Mouse (Mus musculus): Measurements from ENCODE around the gene Fam189a1. TPM values are rescaled to one million over a fixed set of nuclear protein-coding genes. Genes with fewer than 3 reads are reported as not detected.

Gene Fam189a1
- polyA plus RNA-seq, 2 experiments = 0.02 TPM; not detected in 1

DNA sequence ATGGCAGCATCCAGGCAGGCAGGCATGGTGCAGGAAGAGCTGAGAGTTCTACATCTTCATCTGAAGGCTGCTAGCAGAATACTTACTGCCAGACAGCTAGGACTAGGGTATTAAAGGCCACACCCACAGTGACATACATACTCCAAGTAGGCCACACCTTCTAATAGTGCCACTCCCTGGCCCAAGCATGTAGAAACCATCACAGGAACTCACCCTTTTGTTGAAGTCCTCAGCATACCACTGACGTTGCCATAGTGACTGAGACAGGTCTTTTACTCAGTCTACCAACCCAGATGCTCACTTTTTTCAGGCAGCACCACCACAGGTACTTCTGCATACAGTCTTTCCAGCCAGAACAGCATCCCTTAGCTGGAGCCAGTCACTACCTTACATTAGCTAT lies 104.4 kb downstream of the Fam189a1 start:
- no peak overlapping the region for H3K27ac ChIP-seq
- no peaks in the 10 kb centered on the region for H3K4me1 ChIP-seq (replicated peaks; ENCODE audit: control insufficient read depth in 2 of 2, insufficient read depth in 2 of 2, low read length in 1 of 2)
- H3K27me3 ChIP-seq (ENCODE audit: control insufficient read depth, insufficient read depth, low read length) = no peaks in the 10 kb centered on the region
- H3K9ac ChIP-seq (replicated peaks) = no peak overlapping the region
- no peak overlapping the region for H3K4me2 ChIP-seq (ENCODE audit: low read depth)
- TF ChIP-seq CTCF (IDR thresholded peaks at IDR 0.05; ENCODE audit: low read depth) = no peak
- TF ChIP-seq EP300 (IDR thresholded peaks at IDR 0.05; ENCODE audit: low read depth) = no peak
- H3K36me3 ChIP-seq (replicated peaks; ENCODE audit: control insufficient read depth, insufficient read depth, low read depth) = no peaks in the 10 kb centered on the region
- no peak overlapping the region for H3K4me3 ChIP-seq (ENCODE audit: insufficient read depth in 1 of 2, low read depth in 2 of 2, low read length in 2 of 2)
- no peak for ATAC-seq (ENCODE audit: insufficient read depth)
- no peak for DNase-seq (ENCODE audit: low read depth in 3 of 3, low spot score in 3 of 3)
- H3K9me3 ChIP-seq (ENCODE audit: control insufficient read depth, low read length) = no peaks in the 10 kb centered on the region
- WGBS (ENCODE audit: insufficient replicate concordance) = 29% methylated on average over 1 of the region's 1 CpGs

DNA sequence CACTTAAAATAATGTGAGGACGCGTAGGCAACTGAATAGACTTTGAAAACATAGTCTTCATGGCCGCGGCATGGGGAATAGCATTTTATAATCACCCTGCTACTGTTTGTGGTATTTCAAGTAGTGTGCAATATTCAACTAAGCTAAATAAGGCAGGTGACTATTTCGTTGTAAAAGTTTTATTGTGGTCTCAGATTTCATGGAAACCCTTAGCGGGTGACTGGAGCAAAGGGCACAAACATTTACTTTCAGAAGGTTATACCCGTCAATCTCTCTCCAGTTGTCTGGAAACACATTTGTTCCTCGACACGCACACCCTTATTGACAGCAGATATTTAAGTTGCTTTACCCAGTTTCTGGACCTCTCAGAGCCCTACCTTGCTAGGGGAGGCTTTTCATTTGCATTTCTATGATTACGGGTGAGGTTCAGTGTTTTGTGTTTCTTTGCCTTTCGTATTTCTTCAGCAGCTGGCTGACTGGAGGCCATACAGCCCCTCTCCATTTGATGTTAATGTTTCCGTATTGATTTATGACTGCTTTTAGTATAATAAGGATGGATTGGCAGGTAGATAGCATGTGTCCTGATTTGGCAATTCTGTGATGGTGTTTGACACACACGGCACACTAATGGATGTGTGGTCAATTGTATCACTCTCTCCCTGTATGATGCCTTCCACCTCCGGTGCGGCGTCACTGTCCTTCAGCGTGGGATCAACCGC lies 107.0 kb downstream of the Fam189a1 start:
- Histone ChIP-seq H3K4me2 (ENCODE audit: low read depth) (no peak overlapping the region), H3K27me3 (ENCODE audit: control insufficient read depth, insufficient read depth, low read length) (no peaks in the 10 kb centered on the region), H3K9ac (replicated peaks) (no peak overlapping the region), H3K4me3 (ENCODE audit: insufficient read depth in 1 of 2, low read depth in 2 of 2, low read length in 2 of 2) (no peak overlapping the region), H3K36me3 (replicated peaks; ENCODE audit: control insufficient read depth, insufficient read depth, low read depth) (no peaks in the 10 kb centered on the region), H3K4me1 (replicated peaks; ENCODE audit: control insufficient read depth in 2 of 2, insufficient read depth in 2 of 2, low read length in 1 of 2) (no peaks in the 10 kb centered on the region), H3K27ac (no peak overlapping the region), H3K9me3 (ENCODE audit: control insufficient read depth, low read length) (no peaks in the 10 kb centered on the region)
- 66% methylated on average over 18 of the region's 18 CpGs for WGBS (ENCODE audit: insufficient replicate concordance)
- DNase-seq (ENCODE audit: low read depth in 3 of 3, low spot score in 3 of 3) (no peak), ATAC-seq (ENCODE audit: insufficient read depth) (no peak)
- TF ChIP-seq EP300 (IDR thresholded peaks at IDR 0.05; ENCODE audit: low read depth) (no peak), CTCF (IDR thresholded peaks at IDR 0.05; ENCODE audit: low read depth) (no peak)

DNA sequence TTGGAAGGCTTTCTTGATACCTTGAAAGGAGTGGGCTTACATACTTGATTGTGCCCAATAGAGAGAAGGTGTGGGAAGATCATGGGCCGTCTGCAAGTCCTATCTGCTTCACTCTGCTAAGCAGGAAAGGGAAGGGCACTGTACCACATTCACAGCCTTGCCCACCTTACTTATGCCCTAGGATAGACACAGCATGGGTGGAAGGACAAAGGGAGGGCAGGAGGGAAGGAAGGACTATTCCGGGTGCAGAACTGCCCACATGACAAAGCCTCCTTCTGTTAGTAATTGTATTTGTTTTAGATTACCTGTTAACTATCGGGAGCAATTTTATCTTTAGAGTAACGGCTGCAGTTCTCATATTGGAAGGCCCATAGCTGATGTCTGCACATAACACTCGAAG lies 108.7 kb downstream of the Fam189a1 start:
- H3K4me2 ChIP-seq (ENCODE audit: low read depth) = no peak overlapping the region
- 43% methylated on average over 5 of the region's 5 CpGs for WGBS (ENCODE audit: insufficient replicate concordance)

DNA sequence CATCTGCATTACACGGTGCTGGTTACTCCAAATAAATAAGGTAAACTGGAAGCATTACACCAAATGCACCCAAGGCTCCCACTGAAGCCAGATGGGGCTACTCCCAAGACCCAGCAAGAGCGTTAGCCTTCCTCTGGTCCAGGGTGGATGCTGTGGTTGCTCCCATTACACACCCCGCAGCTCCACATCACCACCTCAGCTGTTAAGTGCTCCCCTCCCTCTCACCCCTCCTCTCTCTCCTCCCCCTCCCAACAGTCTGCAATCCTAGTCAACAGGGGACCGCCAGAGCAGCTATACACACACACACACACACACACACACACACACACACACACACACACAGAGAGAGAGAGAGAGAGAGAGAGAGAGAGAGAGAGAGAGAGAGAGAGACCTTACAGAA lies 109.7 kb downstream of the Fam189a1 start:
- no peak overlapping the region for H3K27ac ChIP-seq
- no peaks in the 10 kb centered on the region for H3K27me3 ChIP-seq (ENCODE audit: control insufficient read depth, insufficient read depth, low read length)
- WGBS (ENCODE audit: insufficient replicate concordance) = 58% methylated on average over 3 of the region's 4 CpGs
- H3K4me2 ChIP-seq (ENCODE audit: low read depth) = no peak overlapping the region
- H3K36me3 ChIP-seq (replicated peaks; ENCODE audit: control insufficient read depth, insufficient read depth, low read depth) = no peaks in the 10 kb centered on the region
- no peak for DNase-seq (ENCODE audit: low read depth in 3 of 3, low spot score in 3 of 3)
- no peak for ATAC-seq (ENCODE audit: insufficient read depth)
- H3K9me3 ChIP-seq (ENCODE audit: control insufficient read depth, low read length) = no peaks in the 10 kb centered on the region
- TF ChIP-seq EP300 (IDR thresholded peaks at IDR 0.05; ENCODE audit: low read depth) (no peak), CTCF (IDR thresholded peaks at IDR 0.05; ENCODE audit: low read depth) (no peak)
- no peaks in the 10 kb centered on the region for H3K4me1 ChIP-seq (replicated peaks; ENCODE audit: control insufficient read depth in 2 of 2, insufficient read depth in 2 of 2, low read length in 1 of 2)
- H3K4me3 ChIP-seq (ENCODE audit: insufficient read depth in 1 of 2, low read depth in 2 of 2, low read length in 2 of 2) = no peak overlapping the region
- no peak overlapping the region for H3K9ac ChIP-seq (replicated peaks)

More for the DNA sequence above, 108.7 kb downstream of the Fam189a1 start:
- H3K36me3 ChIP-seq (replicated peaks; ENCODE audit: control insufficient read depth, insufficient read depth, low read depth) = no peaks in the 10 kb centered on the region
- H3K9ac ChIP-seq (replicated peaks) = no peak overlapping the region
- H3K4me3 ChIP-seq (ENCODE audit: insufficient read depth in 1 of 2, low read depth in 2 of 2, low read length in 2 of 2) = no peak overlapping the region
- H3K4me1 ChIP-seq (replicated peaks; ENCODE audit: control insufficient read depth in 2 of 2, insufficient read depth in 2 of 2, low read length in 1 of 2) = no peaks in the 10 kb centered on the region
- no peaks in the 10 kb centered on the region for H3K9me3 ChIP-seq (ENCODE audit: control insufficient read depth, low read length)
- no peak for TF ChIP-seq CTCF (IDR thresholded peaks at IDR 0.05; ENCODE audit: low read depth)
- H3K27ac ChIP-seq = no peak overlapping the region
- no peaks in the 10 kb centered on the region for H3K27me3 ChIP-seq (ENCODE audit: control insufficient read depth, insufficient read depth, low read length)
- DNase-seq (ENCODE audit: low read depth in 3 of 3, low spot score in 3 of 3) = no peak
- no peak for ATAC-seq (ENCODE audit: insufficient read depth)

DNA sequence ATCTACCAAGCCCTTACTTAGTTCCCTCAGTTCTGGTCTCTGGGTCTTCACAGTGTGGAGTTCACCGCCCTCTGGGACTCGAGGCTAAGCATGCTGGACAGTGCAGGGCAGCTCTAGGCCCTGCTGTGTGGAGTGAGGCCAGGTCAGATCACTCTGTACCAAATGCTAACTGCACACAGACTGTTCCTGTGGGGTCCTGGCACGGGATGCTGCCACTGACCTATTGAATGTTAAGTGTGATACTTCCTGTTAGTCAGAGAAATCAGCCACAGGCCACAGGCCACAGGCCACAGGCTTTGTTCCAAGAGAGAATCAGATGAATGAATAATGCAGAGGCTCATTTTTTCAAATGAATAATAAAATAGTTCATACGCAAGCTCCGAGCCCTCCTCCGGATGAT lies 112.1 kb downstream of the Fam189a1 start:
- no peaks in the 10 kb centered on the region for H3K27me3 ChIP-seq (ENCODE audit: control insufficient read depth, insufficient read depth, low read length)
- no peak overlapping the region for H3K9ac ChIP-seq (replicated peaks)
- H3K9me3 ChIP-seq (ENCODE audit: control insufficient read depth, low read length) = no peaks in the 10 kb centered on the region
- no peak for DNase-seq (ENCODE audit: low read depth in 3 of 3, low spot score in 3 of 3)
- no peak overlapping the region for H3K4me2 ChIP-seq (ENCODE audit: low read depth)
- WGBS (ENCODE audit: insufficient replicate concordance) = 47% methylated on average over 6 of the region's 6 CpGs
- TF ChIP-seq CTCF (IDR thresholded peaks at IDR 0.05; ENCODE audit: low read depth) (no peak), EP300 (IDR thresholded peaks at IDR 0.05; ENCODE audit: low read depth) (no peak)
- H3K27ac ChIP-seq = no peak overlapping the region
- no peaks in the 10 kb centered on the region for H3K36me3 ChIP-seq (replicated peaks; ENCODE audit: control insufficient read depth, insufficient read depth, low read depth)
- no peak for ATAC-seq (ENCODE audit: insufficient read depth)
- H3K4me3 ChIP-seq (ENCODE audit: insufficient read depth in 1 of 2, low read depth in 2 of 2, low read length in 2 of 2) = no peak overlapping the region
- H3K4me1 ChIP-seq (replicated peaks; ENCODE audit: control insufficient read depth in 2 of 2, insufficient read depth in 2 of 2, low read length in 1 of 2) = no peaks in the 10 kb centered on the region

Measured in liver, embryonic 14.5 days (tissue).